Mouse (Mus musculus): ENCODE measurements around the gene Rilpl1. TPM values are rescaled to one million over a fixed set of nuclear protein-coding genes. Genes with fewer than 3 reads are reported as not detected.
"Not testable (repeated sequence)": the region's sequence is repeated elsewhere in the genome, so short reads cannot be mapped to it uniquely, and the experiment has no call there.

Rilpl1 gene
- polyA plus RNA-seq, 1 experiment = not detected

- H3K4me1 ChIP-seq (ENCODE audit: control insufficient read depth, insufficient read depth, low read length) = peaks cover 4% of the 10 kb centered on the region; the same call in 1 of the 2 replicates
- no peak for TF ChIP-seq POLR2A (IDR thresholded peaks at IDR 0.05; ENCODE audit: insufficient read depth, low read depth, low read length)
- TF ChIP-seq CTCF (IDR thresholded peaks at IDR 0.05; ENCODE audit: insufficient read depth, low read depth, low read length) = no peak
- H3K4me3 ChIP-seq (ENCODE audit: insufficient read depth, low read depth, low read length) = no peak overlapping the region
- H3K27ac ChIP-seq (ENCODE audit: insufficient read depth, low read depth, low read length) = peak overlapping the region; percentile 59; the same call in 1 of the 2 replicates
- WGBS = 57% methylated on average over 7 of the region's 7 CpGs
These were observed 62.8 kb downstream of the Rilpl1 start for GRCm38 (mm10) chr5:124468365-124468764.

GRCm38 (mm10) chr5:124467766-124468165 is 63.4 kb downstream of the Rilpl1 start:
- Histone ChIP-seq H3K27ac (ENCODE audit: insufficient read depth, low read depth, low read length) (no peak overlapping the region), H3K4me3 (ENCODE audit: insufficient read depth, low read depth, low read length) (no peak overlapping the region), H3K4me1 (ENCODE audit: control insufficient read depth, insufficient read depth, low read length) (peaks cover 4% of the 10 kb centered on the region; the same call in 1 of the 2 replicates)
- no peak for TF ChIP-seq POLR2A (IDR thresholded peaks at IDR 0.05; ENCODE audit: insufficient read depth, low read depth, low read length)
- no peak for TF ChIP-seq CTCF (IDR thresholded peaks at IDR 0.05; ENCODE audit: insufficient read depth, low read depth, low read length)
- 100% methylated on average over 1 of the region's 1 CpGs for WGBS

GRCm38 (mm10) chr5:124464905-124465304 is 66.3 kb downstream of the Rilpl1 start:
- Histone ChIP-seq H3K4me3 (ENCODE audit: insufficient read depth, low read depth, low read length) (no peak overlapping the region), H3K4me1 (ENCODE audit: control insufficient read depth, insufficient read depth, low read length) (peaks cover 4% of the 10 kb centered on the region; the same call in 1 of the 2 replicates), H3K27ac (ENCODE audit: insufficient read depth, low read depth, low read length) (no peak overlapping the region)
- no peak for TF ChIP-seq POLR2A (IDR thresholded peaks at IDR 0.05; ENCODE audit: insufficient read depth, low read depth, low read length)

- Histone ChIP-seq H3K27ac (ENCODE audit: insufficient read depth, low read depth, low read length) (no peak overlapping the region), H3K4me1 (ENCODE audit: control insufficient read depth, insufficient read depth, low read length) (no peaks in the 10 kb centered on the region; the same call in 1 of the 2 replicates), H3K4me3 (ENCODE audit: insufficient read depth, low read depth, low read length) (no peak overlapping the region)
- WGBS = 94% methylated on average over 5 of the region's 5 CpGs
- TF ChIP-seq POLR2A (IDR thresholded peaks at IDR 0.05; ENCODE audit: insufficient read depth, low read depth, low read length) (no peak), CTCF (IDR thresholded peaks at IDR 0.05; ENCODE audit: insufficient read depth, low read depth, low read length) (no peak)
These were observed 67.7 kb downstream of the Rilpl1 start for GRCm38 (mm10) chr5:124463462-124463861.

GRCm38 (mm10) chr5:124462297-124463025 is 68.7 kb downstream of the Rilpl1 start:
- no peaks in the 10 kb centered on the region for H3K4me1 ChIP-seq (ENCODE audit: control insufficient read depth, insufficient read depth, low read length)
- 90% methylated on average over 8 of the region's 8 CpGs for WGBS
- no peak overlapping the region for H3K27ac ChIP-seq (ENCODE audit: insufficient read depth, low read depth, low read length)
- TF ChIP-seq CTCF (IDR thresholded peaks at IDR 0.05; ENCODE audit: insufficient read depth, low read depth, low read length) (no peak), POLR2A (IDR thresholded peaks at IDR 0.05; ENCODE audit: insufficient read depth, low read depth, low read length) (no peak)
- no peak overlapping the region for H3K4me3 ChIP-seq (ENCODE audit: insufficient read depth, low read depth, low read length)

- H3K4me1 ChIP-seq (ENCODE audit: control insufficient read depth, insufficient read depth, low read length); H3K27ac ChIP-seq (ENCODE audit: insufficient read depth, low read depth, low read length); H3K4me3 ChIP-seq (ENCODE audit: insufficient read depth, low read depth, low read length): not testable (repeated sequence)
- WGBS = 91% methylated on average over 14 of the region's 14 CpGs
These were observed 70.3 kb downstream of the Rilpl1 start for GRCm38 (mm10) chr5:124460922-124461321.

- H3K4me1 ChIP-seq (ENCODE audit: control insufficient read depth, insufficient read depth, low read length) = peaks cover 13% of the 10 kb centered on the region
- H3K4me3 ChIP-seq (ENCODE audit: insufficient read depth, low read depth, low read length) = no peak overlapping the region
- TF ChIP-seq CTCF (IDR thresholded peaks at IDR 0.05; ENCODE audit: insufficient read depth, low read depth, low read length) (no peak), POLR2A (IDR thresholded peaks at IDR 0.05; ENCODE audit: insufficient read depth, low read depth, low read length) (no peak)
- 95% methylated on average over 6 of the region's 6 CpGs for WGBS
- H3K27ac ChIP-seq (ENCODE audit: insufficient read depth, low read depth, low read length) = no peak overlapping the region
These were observed 74.4 kb downstream of the Rilpl1 start for GRCm38 (mm10) chr5:124456762-124457161.

- Histone ChIP-seq H3K27ac (ENCODE audit: insufficient read depth, low read depth, low read length) (no peak overlapping the region), H3K4me1 (ENCODE audit: control insufficient read depth, insufficient read depth, low read length) (peaks cover 17% of the 10 kb centered on the region), H3K4me3 (ENCODE audit: insufficient read depth, low read depth, low read length) (no peak overlapping the region)
- no peak for TF ChIP-seq POLR2A (IDR thresholded peaks at IDR 0.05; ENCODE audit: insufficient read depth, low read depth, low read length)
- no peak for TF ChIP-seq CTCF (IDR thresholded peaks at IDR 0.05; ENCODE audit: insufficient read depth, low read depth, low read length)
- WGBS = 88% methylated on average over 1 of the region's 1 CpGs
These were observed 77.1 kb downstream of the Rilpl1 start for GRCm38 (mm10) chr5:124454082-124454419.

GRCm38 (mm10) chr5:124453339-124454081 is 77.7 kb downstream of the Rilpl1 start:
- Histone ChIP-seq H3K4me3 (ENCODE audit: insufficient read depth, low read depth, low read length) (no peak overlapping the region), H3K4me1 (ENCODE audit: control insufficient read depth, insufficient read depth, low read length) (peaks cover 17% of the 10 kb centered on the region), H3K27ac (ENCODE audit: insufficient read depth, low read depth, low read length) (peak overlapping the region; percentile 25; the same call in 1 of the 2 replicates)
- no peak for TF ChIP-seq POLR2A (IDR thresholded peaks at IDR 0.05; ENCODE audit: insufficient read depth, low read depth, low read length)
- TF ChIP-seq CTCF (IDR thresholded peaks at IDR 0.05; ENCODE audit: insufficient read depth, low read depth, low read length) = no peak
- WGBS = 61% methylated on average over 13 of the region's 13 CpGs

Measured in olfactory bulb, adult 2 months (tissue).